Comparison of ENCODE assay signal across 8 mouse cellular contexts in the genomic region with DNA sequence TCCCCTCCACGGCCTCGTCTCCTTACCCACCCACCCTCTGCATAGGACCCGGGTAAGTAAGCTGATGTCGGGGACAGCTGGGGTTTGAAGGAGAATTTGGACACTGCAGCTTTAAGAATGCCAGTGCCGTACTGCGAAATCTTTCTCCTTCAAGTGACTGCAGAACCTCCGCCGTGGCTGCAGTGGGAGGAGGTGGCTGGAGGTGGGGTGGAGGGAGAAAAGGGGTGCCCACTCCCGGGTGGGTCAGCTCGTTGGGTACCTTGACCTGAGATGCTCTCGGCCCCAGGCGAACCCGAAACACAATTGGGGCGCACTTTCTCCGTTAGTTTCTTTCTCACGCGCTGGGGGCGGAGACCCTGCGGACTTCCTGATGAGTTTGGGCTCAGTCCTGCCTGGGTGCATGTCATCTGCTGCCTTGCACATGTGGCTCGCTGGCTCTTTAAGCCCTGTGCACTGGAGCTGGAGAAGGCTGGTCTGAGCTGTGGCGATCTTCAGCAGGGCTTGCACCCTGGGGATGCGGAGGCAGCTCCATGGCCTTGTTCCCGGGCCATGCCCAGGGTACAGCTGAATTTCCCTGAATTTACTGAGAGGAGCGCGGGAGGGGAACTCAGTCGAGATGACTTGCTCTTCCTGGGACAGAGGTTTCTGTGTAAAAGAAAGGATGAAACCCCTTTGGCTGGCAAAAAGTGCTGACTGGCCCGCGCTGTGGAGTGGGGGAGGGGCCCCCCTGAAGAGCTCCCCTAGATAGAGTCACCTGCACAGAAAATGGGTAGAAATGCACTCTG. TPM values are rescaled to one million over a fixed set of nuclear protein-coding genes. Genes with fewer than 3 reads are reported as not detected.
DNase-seq lines count a peak whose midpoint lies in the region; ATAC-seq and TF ChIP-seq lines count a peak whose summit lies in the region.

No protein-coding gene starts in this region.

- peak overlapping the region; percentile 73 for H3K9ac ChIP-seq in heart, embryonic 16.5 days (ENCODE audit: low read length)

- peak overlapping the region; percentile 14 for H3K4me3 ChIP-seq in erythroblast, embryonic 14.5 days (replicated peaks)
- H3K4me3 ChIP-seq in heart, embryonic 16.5 days (ENCODE audit: low read length), result peak overlapping the region; percentile 62
- H3K4me3 ChIP-seq in limb, embryonic 10.5 days, result peak overlapping the region; percentile 49
- H3K4me3 ChIP-seq in myocyte, result peak overlapping the region; percentile 19

- H3K4me1 ChIP-seq in erythroblast, embryonic 14.5 days (ENCODE audit: control insufficient read depth), result no peaks in the 10 kb centered on the region
- H3K4me1 ChIP-seq in heart, embryonic 16.5 days (ENCODE audit: control insufficient read depth, insufficient read depth, low read length), result peaks cover 29% of the 10 kb centered on the region
- H3K4me1 ChIP-seq in limb, embryonic 10.5 days, result peaks cover 40% of the 10 kb centered on the region

- no peaks in the 10 kb centered on the region for H3K36me3 ChIP-seq in erythroblast, embryonic 14.5 days (ENCODE audit: control insufficient read depth)
- no peaks in the 10 kb centered on the region for H3K36me3 ChIP-seq in heart, embryonic 16.5 days (ENCODE audit: control insufficient read depth, insufficient read depth)
- no peaks in the 10 kb centered on the region for H3K36me3 ChIP-seq in limb, embryonic 10.5 days
- no peaks in the 10 kb centered on the region for H3K36me3 ChIP-seq in myocyte (ENCODE audit: control insufficient read depth, insufficient read depth)

- no peaks in the 10 kb centered on the region for H3K9me3 ChIP-seq in erythroblast, embryonic 14.5 days (ENCODE audit: control insufficient read depth, low read length)
- no peaks in the 10 kb centered on the region for H3K9me3 ChIP-seq in heart, embryonic 16.5 days (replicated peaks; ENCODE audit: control insufficient read depth, low read length)
- no peaks in the 10 kb centered on the region for H3K9me3 ChIP-seq in limb, embryonic 10.5 days (replicated peaks)

- under 1% methylated on average over 28 of the region's 28 CpGs for WGBS in heart, embryonic 16.5 days
- WGBS in limb, embryonic 10.5 days, result 1% methylated on average over 28 of the region's 28 CpGs

- peaks cover 74% of the 10 kb centered on the region for H3K27me3 ChIP-seq in erythroblast, embryonic 14.5 days (ENCODE audit: control insufficient read depth)
- H3K27me3 ChIP-seq in heart, embryonic 16.5 days (ENCODE audit: control insufficient read depth, insufficient read depth, low read length), result peaks cover 55% of the 10 kb centered on the region
- peaks cover 98% of the 10 kb centered on the region for H3K27me3 ChIP-seq in limb, embryonic 10.5 days (ENCODE audit: low read depth, poor library complexity, severe bottlenecking)
- peaks cover 47% of the 10 kb centered on the region for H3K27me3 ChIP-seq in myocyte (ENCODE audit: control insufficient read depth, insufficient read depth, insufficient read length)

- no peak for ATAC-seq in erythroblast, adult 5-6 weeks (replicated peaks; ENCODE audit: low FRiP score, poor library complexity, severe bottlenecking)
- peak; percentile 23; the same call in 1 of the 2 replicates for ATAC-seq in heart, embryonic 16.5 days (replicated peaks; ENCODE audit: extremely low read depth, insufficient read depth, low FRiP score)

- H3K79me2 ChIP-seq in myocyte (ENCODE audit: control insufficient read depth, insufficient read depth), result no peaks in the 10 kb centered on the region

- H3ac ChIP-seq in myocyte (ENCODE audit: control insufficient read depth, insufficient read length), result no peak overlapping the region

- H3K27ac ChIP-seq in heart, embryonic 16.5 days (ENCODE audit: low read length), result no peak overlapping the region
- no peak overlapping the region for H3K27ac ChIP-seq in limb, embryonic 10.5 days

- no peak for TF ChIP-seq POLR2A in myocyte (IDR thresholded peaks at IDR 0.05; ENCODE audit: insufficient read length, low read depth)

- H3K4me2 ChIP-seq in heart, embryonic 16.5 days (ENCODE audit: low read depth, low read length), result peak overlapping the region; percentile 90
- peak overlapping the region; percentile 94 for H3K4me2 ChIP-seq in myocyte (ENCODE audit: low read depth)

- DNase-seq in B cell, adult 2 months, result peak; percentile 41 to 44
- peak; percentile 74 for DNase-seq in cerebellum, adult 9-11 months
- DNase-seq in limb, embryonic 10.5 days (ENCODE audit: low spot score), result peak; percentile 68
- no peak for DNase-seq in urinary bladder, postnatal 25 days (ENCODE audit: low spot score)

TF ChIP-seq in myocyte, 11 proteins besides CTCF, POLR2A, EP300 and RAD21:
- TF ChIP-seq E2F4 (IDR thresholded peaks at IDR 0.05; ENCODE audit: insufficient read depth) (no peak), TCF12 (IDR thresholded peaks at IDR 0.05; ENCODE audit: insufficient read depth, poor library complexity, severe bottlenecking) (no peak), TCF3 (IDR thresholded peaks at IDR 0.05; ENCODE audit: insufficient read length, low read depth) (no peak), MYOG (IDR thresholded peaks at IDR 0.05; ENCODE audit: control insufficient read depth in 1 of 3, insufficient read depth in 1 of 3, insufficient read length in 2 of 3, low read depth in 2 of 3) (no peak), CEBPB (IDR thresholded peaks at IDR 0.05; ENCODE audit: insufficient read depth, poor library complexity, severe bottlenecking) (no peak), MAX (IDR thresholded peaks at IDR 0.05; ENCODE audit: low read depth) (no peak), REST (IDR thresholded peaks at IDR 0.05; ENCODE audit: insufficient read depth, insufficient read length) (no peak), MYOD1 (IDR thresholded peaks at IDR 0.05; ENCODE audit: control insufficient read depth in 1 of 3, insufficient read length in 2 of 3, low read depth in 2 of 3) (no peak), POLR2AphosphoS2 (IDR thresholded peaks at IDR 0.05; ENCODE audit: insufficient read length, low read depth) (no peak), USF1 (IDR thresholded peaks at IDR 0.05; ENCODE audit: low read depth) (no peak), SRF (IDR thresholded peaks at IDR 0.05; ENCODE audit: control insufficient read depth, insufficient read length, low read depth) (no peak)
TF ChIP-seq in myocyte: peak in this region for 0.

RNA-seq across cellular contexts. Expression of gene H6pd, which starts 21.8 kb away (rescaled TPM):
- 0.03 and 0.06 TPM in 2 replicates for polyA plus RNA-seq in erythroblast, embryonic 14.5 days (2012)
- 4.8 and 6.5 TPM in 2 replicates for total RNA-seq in erythroblast, adult 5-6 weeks (2015; ENCODE audit: low replicate concordance)
- total RNA-seq in erythroblast, adult 5-6 weeks (2017; ENCODE audit: low replicate concordance), result 4.2 and 7.0 TPM in 2 replicates
- 11.4 and 14.6 TPM in 2 replicates for polyA plus RNA-seq in heart, embryonic 16.5 days (2015; fragmentation: Nextera tagmentation; extraction: Ambion mirVana)
- 4.5 and 5.6 TPM in 2 replicates for polyA plus RNA-seq in limb, embryonic 10.5 days (2016; fragmentation: Nextera tagmentation; extraction: Ambion mirVana)
- polyA plus RNA-seq in myocyte (2012; fragmentation: generic; extraction: Trizol), result 21.8 TPM

RNA-seq across cellular contexts. Expression of gene Gpr157, which starts 56.5 kb away (rescaled TPM):
- 0.01 and 0.02 TPM in 2 replicates for polyA plus RNA-seq in erythroblast, embryonic 14.5 days (2012)
- 0.19 and 2.1 TPM in 2 replicates for total RNA-seq in erythroblast, adult 5-6 weeks (2015; ENCODE audit: low replicate concordance)
- 0.43 and 0.98 TPM in 2 replicates for total RNA-seq in erythroblast, adult 5-6 weeks (2017; ENCODE audit: low replicate concordance)
- polyA plus RNA-seq in heart, embryonic 16.5 days (2015; fragmentation: Nextera tagmentation; extraction: Ambion mirVana), result 4.3 and 4.5 TPM in 2 replicates
- polyA plus RNA-seq in limb, embryonic 10.5 days (2016; fragmentation: Nextera tagmentation; extraction: Ambion mirVana), result 0.28 and 0.75 TPM in 2 replicates
- 1.6 TPM for polyA plus RNA-seq in myocyte (2012; fragmentation: generic; extraction: Trizol)
